Mouse (Mus musculus): ENCODE results near the gene Ap2a1. TPM values are rescaled to one million over a fixed set of nuclear protein-coding genes. Genes with fewer than 3 reads are reported as not detected.

The Ap2a1 gene
- polyA plus RNA-seq, 1 experiment from 2014 or later: 77.5 TPM

DNA sequence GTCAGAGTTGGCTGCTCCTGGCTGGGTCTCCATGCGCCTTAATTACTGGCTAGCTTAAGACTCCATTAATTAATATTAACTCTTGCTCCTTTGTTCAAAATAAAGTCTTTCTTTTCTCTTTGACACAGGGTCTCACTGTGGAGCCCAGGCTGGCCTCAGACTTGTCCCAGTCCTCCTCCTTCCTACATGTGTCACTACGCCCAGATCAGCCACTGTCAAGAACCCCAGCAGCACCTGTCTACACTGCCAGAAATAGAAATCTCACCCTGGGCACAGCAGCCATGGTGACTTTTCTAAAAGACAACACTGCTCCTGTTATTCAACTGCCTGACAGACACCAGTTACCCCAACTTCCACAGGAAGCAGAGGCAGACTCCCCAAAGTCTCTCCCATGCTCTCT is 14.9 kb downstream of the Ap2a1 start:
- Histone ChIP-seq H3K27ac (no peak overlapping the region), H3K27me3 (no peaks in the 10 kb centered on the region), H3K4me3 (no peak overlapping the region), H3K36me3 (peaks cover 72% of the 10 kb centered on the region), H3K4me1 (peaks cover 20% of the 10 kb centered on the region), H3K4me2 (no peak overlapping the region), H3K9ac (no peak overlapping the region), H3K9me3 (no peaks in the 10 kb centered on the region)
- ATAC-seq (ENCODE audit: insufficient number of reproducible peaks, insufficient read depth, low FRiP score, low TSS enrichment, low read depth): no peak
- WGBS: 89% methylated on average over 2 of the region's 2 CpGs

DNA sequence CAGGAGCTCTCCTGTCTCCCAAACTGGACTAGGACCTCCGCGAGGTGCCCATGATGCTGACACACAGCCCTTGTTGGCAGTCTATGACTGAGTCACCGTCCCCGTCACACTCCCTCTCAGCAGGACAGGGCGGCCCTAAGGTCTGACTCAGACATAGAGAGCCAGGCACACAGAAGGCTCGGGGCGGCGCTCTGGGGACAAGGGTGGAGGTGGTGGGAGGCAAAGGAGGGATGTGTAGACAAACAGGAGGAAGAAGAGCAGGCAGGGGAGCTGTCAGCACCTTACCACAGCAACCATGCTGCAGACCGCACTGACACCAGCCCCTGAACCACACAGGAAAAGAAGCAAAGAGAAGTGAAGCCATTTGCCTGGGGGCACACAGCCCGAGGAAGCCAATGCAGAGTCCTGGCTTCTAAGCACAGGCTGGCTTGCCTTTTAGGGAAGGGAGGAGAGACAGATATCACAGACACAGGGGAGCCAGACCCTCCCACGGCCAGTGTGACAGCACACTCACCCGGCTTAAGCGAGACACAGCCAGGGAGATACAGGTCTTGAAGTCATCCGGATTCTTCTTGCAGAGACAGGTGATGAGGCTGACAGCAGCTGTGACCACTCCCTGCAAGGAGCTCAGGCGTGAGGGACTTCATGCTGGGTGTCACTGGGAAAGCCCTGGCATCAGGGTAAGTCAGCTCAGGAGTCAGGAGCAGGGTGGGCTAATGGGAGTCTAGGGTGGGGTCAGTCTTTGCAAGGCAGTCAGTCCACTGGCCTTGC is 20.4 kb downstream of the Ap2a1 start:
- Histone ChIP-seq H3K27ac (no peak overlapping the region), H3K9ac (no peak overlapping the region), H3K27me3 (no peaks in the 10 kb centered on the region), H3K9me3 (no peaks in the 10 kb centered on the region), H3K4me1 (no peaks in the 10 kb centered on the region), H3K4me3 (no peak overlapping the region), H3K4me2 (no peak overlapping the region), H3K36me3 (peaks cover 98% of the 10 kb centered on the region)
- 89% methylated on average over 15 of the region's 15 CpGs for WGBS
- ATAC-seq (ENCODE audit: insufficient number of reproducible peaks, insufficient read depth, low FRiP score, low TSS enrichment, low read depth): no peak

DNA sequence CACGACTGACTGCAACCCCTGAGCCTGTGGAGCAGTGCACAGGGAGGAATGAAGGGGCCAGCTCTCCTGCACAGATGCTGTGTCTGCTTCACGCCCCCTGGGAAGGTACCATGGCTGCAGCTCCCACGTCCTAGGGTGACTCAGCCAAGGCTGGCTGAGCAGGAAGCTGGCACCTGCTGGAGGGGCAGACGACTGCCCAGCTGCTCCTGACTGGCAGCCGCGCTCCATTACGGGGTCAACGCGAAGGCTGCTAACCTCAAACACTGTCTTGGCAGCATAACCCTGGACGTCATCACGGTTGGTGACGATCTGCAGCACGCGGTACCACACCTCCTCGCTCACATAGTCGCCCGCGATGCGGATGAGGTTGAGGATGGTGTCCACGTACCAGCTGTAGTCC is 23.9 kb downstream of the Ap2a1 start:
- no peak for ATAC-seq (ENCODE audit: insufficient number of reproducible peaks, insufficient read depth, low FRiP score, low TSS enrichment, low read depth)
- Histone ChIP-seq H3K27me3 (no peaks in the 10 kb centered on the region), H3K36me3 (peaks cover 97% of the 10 kb centered on the region), H3K27ac (no peak overlapping the region), H3K4me1 (peaks cover 12% of the 10 kb centered on the region), H3K9me3 (no peaks in the 10 kb centered on the region), H3K4me2 (no peak overlapping the region), H3K9ac (no peak overlapping the region), H3K4me3 (no peak overlapping the region)
- WGBS: 93% methylated on average over 20 of the region's 20 CpGs

DNA sequence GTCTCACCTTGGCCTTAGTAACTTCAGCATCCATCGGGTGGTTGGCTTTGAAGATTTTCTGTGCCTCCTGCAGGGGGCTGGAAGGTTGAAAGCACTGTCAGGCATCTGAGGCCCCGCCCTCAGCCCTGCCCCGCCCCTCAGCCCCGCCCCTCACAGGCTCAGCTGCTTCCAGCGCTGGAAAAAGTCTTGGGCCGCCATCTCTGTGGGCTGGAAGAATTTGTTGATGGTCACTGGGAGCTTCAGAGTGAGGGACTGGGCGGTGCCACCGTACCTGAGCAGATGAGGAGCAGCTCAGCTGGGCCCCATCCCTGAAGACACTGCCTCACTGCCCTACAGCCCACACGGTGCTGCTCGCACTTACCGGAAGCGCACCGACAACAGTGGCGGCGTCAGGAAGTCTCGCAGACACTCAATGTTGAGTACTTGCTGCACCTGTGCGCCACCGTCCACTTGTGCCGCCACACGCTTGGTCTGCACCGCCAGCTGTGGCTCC is 28.0 kb downstream of the Ap2a1 start:
- Histone ChIP-seq H3K4me1 (peaks cover 35% of the 10 kb centered on the region), H3K9me3 (no peaks in the 10 kb centered on the region), H3K27ac (peak overlapping the region; percentile 55), H3K9ac (peak overlapping the region; percentile 58), H3K4me3 (peak overlapping the region; percentile 27), H3K36me3 (peaks cover 77% of the 10 kb centered on the region), H3K27me3 (no peaks in the 10 kb centered on the region), H3K4me2 (peak overlapping the region; percentile 59)
- WGBS: 18% methylated on average over 21 of the region's 21 CpGs
- ATAC-seq (ENCODE audit: insufficient number of reproducible peaks, insufficient read depth, low FRiP score, low TSS enrichment, low read depth): no peak

DNA sequence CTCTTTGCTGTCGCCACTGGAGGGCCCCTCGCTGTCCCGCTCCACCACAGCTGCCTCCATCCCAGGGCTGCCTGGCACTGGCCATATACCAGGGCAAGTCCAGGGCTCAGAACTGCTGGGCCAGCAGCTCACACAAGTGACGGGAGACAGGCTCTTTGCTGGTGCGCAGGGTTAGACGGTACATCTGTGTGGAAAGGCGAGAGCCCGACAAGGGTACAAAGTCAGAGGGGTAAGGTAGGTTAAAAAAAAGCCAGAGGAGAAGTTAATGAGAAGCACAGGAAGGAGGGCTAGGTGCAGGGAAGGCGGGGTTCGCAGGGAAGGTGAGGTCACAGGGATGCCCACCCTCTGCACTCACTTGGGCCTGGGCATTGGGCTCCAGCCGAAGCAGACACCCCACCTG is 28.7 kb downstream of the Ap2a1 start:
- H3K9ac ChIP-seq: 0 out of 2 replicates have a peak overlapping the region, but pooled peaks have one; percentile 58
- H3K9me3 ChIP-seq: no peaks in the 10 kb centered on the region
- 92% methylated on average over 11 of the region's 11 CpGs for WGBS

DNA sequence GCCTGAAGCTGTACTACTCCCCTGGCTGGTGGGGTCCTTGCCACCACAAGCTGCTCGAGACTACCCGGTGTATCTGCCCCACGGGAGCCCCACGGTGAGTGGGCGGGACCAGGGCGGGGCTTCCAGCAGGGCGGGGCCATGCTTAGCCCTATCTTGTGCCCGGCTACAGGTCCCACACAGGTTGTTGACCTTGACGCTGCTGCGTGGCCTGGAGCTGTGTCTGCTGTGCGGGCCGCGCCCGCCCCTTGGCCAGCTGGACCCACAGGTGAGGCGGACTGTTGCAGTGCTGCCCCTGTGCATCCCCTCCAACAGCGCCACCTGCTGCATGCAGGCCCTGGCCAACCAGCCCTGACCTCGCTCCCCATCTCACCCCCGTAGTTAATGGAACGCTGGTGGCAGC is 30.7 kb downstream of the Ap2a1 start:
- 36% methylated on average over 19 of the region's 19 CpGs for WGBS
- 0 out of 2 replicates have a peak overlapping the region, but pooled peaks have one; percentile 6 for H3K9ac ChIP-seq
- peaks cover 50% of the 10 kb centered on the region for H3K4me1 ChIP-seq
- no peaks in the 10 kb centered on the region for H3K27me3 ChIP-seq
- peaks cover 50% of the 10 kb centered on the region for H3K36me3 ChIP-seq
- H3K4me3 ChIP-seq: no peak overlapping the region
- no peaks in the 10 kb centered on the region for H3K9me3 ChIP-seq
- H3K27ac ChIP-seq: no peak overlapping the region
- 0 out of 2 replicates have a peak overlapping the region, but pooled peaks have one; percentile 5 for H3K4me2 ChIP-seq
- ATAC-seq (ENCODE audit: insufficient number of reproducible peaks, insufficient read depth, low FRiP score, low TSS enrichment, low read depth): no peak

More for the DNA sequence above, 28.7 kb downstream of the Ap2a1 start:
- H3K27me3 ChIP-seq: no peaks in the 10 kb centered on the region
- 0 out of 2 replicates have a peak overlapping the region, but pooled peaks have one; percentile 55 for H3K27ac ChIP-seq
- ATAC-seq (ENCODE audit: insufficient number of reproducible peaks, insufficient read depth, low FRiP score, low TSS enrichment, low read depth): no peak
- H3K36me3 ChIP-seq: peaks cover 70% of the 10 kb centered on the region
- peaks cover 35% of the 10 kb centered on the region for H3K4me1 ChIP-seq
- H3K4me3 ChIP-seq: peak overlapping the region; percentile 27; the same call in 1 of the 2 replicates
- H3K4me2 ChIP-seq: no peak overlapping the region

DNA sequence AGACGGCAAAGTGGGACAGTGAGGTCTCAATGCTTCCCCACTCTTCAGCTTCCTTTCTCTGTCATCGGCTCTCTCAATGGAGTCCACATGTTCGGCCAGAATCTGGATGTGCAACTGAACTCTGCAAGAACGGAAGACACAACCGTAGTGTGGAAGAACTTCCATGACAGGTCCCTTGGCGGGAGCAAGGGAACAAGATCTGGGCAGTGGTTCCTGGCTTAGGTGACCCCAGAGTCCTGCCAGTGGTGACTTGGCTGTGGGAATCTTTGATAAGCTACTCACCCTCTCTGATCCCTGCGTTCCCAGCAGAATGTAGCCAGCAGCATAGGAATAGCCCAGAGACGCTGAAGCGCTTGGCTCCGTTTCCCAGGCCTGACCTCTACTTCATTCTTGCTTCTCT is 32.8 kb downstream of the Ap2a1 start:
- H3K4me3 ChIP-seq: peak overlapping the region; percentile 59
- peaks cover 53% of the 10 kb centered on the region for H3K4me1 ChIP-seq

DNA sequence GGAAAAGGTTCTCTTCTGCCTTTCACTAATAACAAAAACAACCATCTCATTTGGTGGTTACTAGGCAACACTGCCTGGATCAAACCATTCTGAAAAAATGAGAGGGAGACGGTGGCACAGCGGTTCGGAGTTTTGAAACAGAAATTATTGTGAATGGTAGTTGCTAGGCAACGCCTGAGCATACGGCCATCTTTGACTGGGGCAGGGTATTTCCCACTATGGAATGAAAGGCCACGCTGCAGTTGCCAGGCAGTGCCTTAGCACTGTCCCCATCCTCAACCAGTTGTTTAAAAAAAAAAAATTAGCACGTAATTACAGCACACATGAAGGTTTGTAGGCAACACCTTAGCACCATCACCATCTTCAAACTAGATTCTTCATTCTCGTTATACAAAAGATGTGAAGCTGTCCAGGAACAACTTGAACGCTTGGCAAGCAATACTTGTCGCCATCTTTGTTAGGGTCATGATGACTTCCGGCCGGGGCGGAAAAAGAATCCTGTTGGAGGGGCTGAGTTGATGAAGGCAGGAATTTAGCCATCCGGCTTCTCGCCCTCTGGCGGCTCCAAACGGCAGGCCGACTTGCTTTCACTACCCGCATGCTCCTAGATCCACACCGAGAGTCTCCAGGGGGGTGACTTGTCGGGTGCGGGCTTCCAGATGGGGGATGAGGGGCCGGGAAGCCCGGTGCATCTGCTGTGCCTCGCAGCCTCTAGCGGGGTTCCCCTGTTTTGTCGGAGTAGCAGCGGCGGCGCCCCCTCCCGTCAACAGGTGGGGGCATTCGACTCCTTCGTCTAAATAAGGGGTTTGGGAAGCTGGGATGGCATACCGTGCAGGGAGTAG is 33.5 kb downstream of the Ap2a1 start, which contains the start of gene Fuz:
Gene Fuz, plus strand, starts transcription at position 487 of the 842 bp plus-strand sequence.
- under 1% methylated on average over 34 of the region's 34 CpGs for WGBS
- H3K4me1 ChIP-seq: peaks cover 53% of the 10 kb centered on the region
- peak within 1 kb of the TSS; percentile 59 for H3K4me3 ChIP-seq
- peak within 1 kb of the TSS; percentile 81 for H3K9ac ChIP-seq
- ATAC-seq (ENCODE audit: insufficient number of reproducible peaks, insufficient read depth, low FRiP score, low TSS enrichment, low read depth): peak; percentile 56
- no peaks in the 10 kb centered on the region for H3K9me3 ChIP-seq
- no peaks in the 10 kb centered on the region for H3K27me3 ChIP-seq
- H3K4me2 ChIP-seq: peak within 1 kb of the TSS; percentile 78
- peak within 1 kb of the TSS; percentile 91 for H3K27ac ChIP-seq
- peaks cover 25% of the 10 kb centered on the region for H3K36me3 ChIP-seq

More for the DNA sequence above, 32.8 kb downstream of the Ap2a1 start:
- Histone ChIP-seq H3K4me2 (peak overlapping the region; percentile 78), H3K9me3 (no peaks in the 10 kb centered on the region), H3K27me3 (no peaks in the 10 kb centered on the region), H3K9ac (peak overlapping the region; percentile 81), H3K36me3 (peaks cover 29% of the 10 kb centered on the region), H3K27ac (peak overlapping the region; percentile 91)
- ATAC-seq (ENCODE audit: insufficient number of reproducible peaks, insufficient read depth, low FRiP score, low TSS enrichment, low read depth): no peak
- 25% methylated on average over 10 of the region's 10 CpGs for WGBS

DNA sequence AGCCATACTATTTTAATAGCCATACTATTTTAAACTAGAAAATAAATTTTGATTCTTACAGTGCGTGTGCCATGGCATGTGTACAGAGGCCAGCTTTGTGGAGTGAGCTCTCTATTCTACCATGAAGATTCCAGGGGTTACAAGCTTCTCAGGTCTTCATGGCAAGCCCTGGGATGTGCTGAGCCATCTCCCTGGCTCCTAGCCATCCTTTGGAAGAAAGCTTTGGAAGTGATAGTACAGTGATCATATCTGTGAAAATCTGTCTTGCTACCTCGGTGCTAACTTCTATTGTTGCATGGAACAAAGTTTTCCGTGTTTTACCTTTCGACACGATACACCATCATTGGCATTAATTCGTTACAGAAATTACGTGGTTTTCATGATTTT is 34.1 kb downstream of the Ap2a1 start:
- Histone ChIP-seq H3K9me3 (no peaks in the 10 kb centered on the region), H3K4me3 (peak overlapping the region; percentile 59), H3K9ac (peak overlapping the region; percentile 44), H3K4me2 (peak overlapping the region; percentile 78), H3K36me3 (peaks cover 24% of the 10 kb centered on the region), H3K4me1 (peaks cover 58% of the 10 kb centered on the region), H3K27me3 (no peaks in the 10 kb centered on the region), H3K27ac (peak overlapping the region; percentile 91)
- 53% methylated on average over 7 of the region's 7 CpGs for WGBS
- ATAC-seq (ENCODE audit: insufficient number of reproducible peaks, insufficient read depth, low FRiP score, low TSS enrichment, low read depth): no peak

DNA sequence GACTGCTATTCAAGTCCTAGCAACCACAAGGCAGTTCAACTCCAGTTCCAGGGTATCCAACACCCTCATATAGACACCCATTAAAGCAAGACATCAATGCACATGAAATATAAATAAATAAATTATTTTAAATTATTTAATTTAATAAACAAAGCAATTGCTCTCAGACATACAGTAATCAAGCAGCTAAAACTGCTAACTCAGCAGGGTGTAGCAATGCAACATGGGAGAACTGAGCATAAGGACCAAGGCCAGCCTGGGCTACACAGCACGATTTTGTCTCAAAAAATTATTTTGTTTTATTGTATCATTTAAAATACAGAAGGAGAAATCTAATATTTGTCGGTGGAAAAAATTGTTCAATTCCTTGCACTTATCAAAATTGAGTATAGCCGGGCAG is 35.1 kb downstream of the Ap2a1 start:
- Histone ChIP-seq H3K9ac (no peak overlapping the region), H3K4me3 (no peak overlapping the region), H3K4me2 (no peak overlapping the region), H3K4me1 (peaks cover 59% of the 10 kb centered on the region), H3K27ac (peak overlapping the region; percentile 93; the same call in 1 of the 2 replicates), H3K27me3 (no peaks in the 10 kb centered on the region), H3K36me3 (peaks cover 20% of the 10 kb centered on the region), H3K9me3 (no peaks in the 10 kb centered on the region)
- ATAC-seq (ENCODE audit: insufficient number of reproducible peaks, insufficient read depth, low FRiP score, low TSS enrichment, low read depth): no peak
- WGBS: 87% methylated on average over 3 of the region's 3 CpGs

DNA sequence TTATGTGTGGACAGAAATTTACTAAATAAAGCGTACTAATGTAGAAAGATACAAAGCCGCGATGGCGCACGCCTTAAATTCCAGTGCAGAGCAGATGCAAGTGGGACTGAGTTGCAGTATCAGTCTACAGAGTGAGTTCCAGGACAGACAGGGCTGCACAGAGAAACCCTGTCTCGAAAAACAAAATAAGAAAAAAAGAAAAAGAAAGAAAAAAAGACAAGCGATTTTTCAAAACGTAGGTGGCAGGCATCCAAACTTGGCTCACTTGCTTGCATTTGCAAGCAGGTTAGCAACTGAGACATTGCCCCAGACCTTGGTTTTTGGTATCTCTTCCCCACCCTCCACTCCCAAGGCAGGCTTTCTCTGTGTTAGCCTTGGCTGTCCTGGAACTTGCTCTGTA is 36.1 kb downstream of the Ap2a1 start:
- Histone ChIP-seq H3K9me3 (no peaks in the 10 kb centered on the region), H3K4me2 (peak overlapping the region; percentile 94), H3K4me3 (peak overlapping the region; percentile 87), H3K36me3 (peaks cover 21% of the 10 kb centered on the region), H3K27ac (peak overlapping the region; percentile 93), H3K9ac (0 out of 2 replicates have a peak overlapping the region, but pooled peaks have one; percentile 11), H3K4me1 (peaks cover 59% of the 10 kb centered on the region), H3K27me3 (no peaks in the 10 kb centered on the region)
- ATAC-seq (ENCODE audit: insufficient number of reproducible peaks, insufficient read depth, low FRiP score, low TSS enrichment, low read depth): no peak
- 16% methylated on average over 8 of the region's 8 CpGs for WGBS

Measured in embryonic facial prominence, embryonic 13.5 days (tissue).